Mouse (Mus musculus) bone marrow macrophage, adult 2 months (primary cell): ENCODE results near the gene Efnb2.

Experiments used
- CTCF ChIP-seq: IDR thresholded peaks from 2 replicates; pipeline ENCODE4 v1.5.1; 2012; ENCODE audit warnings: low read depth, mild to moderate bottlenecking, low read length, moderate library complexity
- POLR2A ChIP-seq: IDR thresholded peaks from 2 replicates; pipeline ENCODE4 v1.6.1; 2012; ENCODE audit warnings: mild to moderate bottlenecking, low read depth, low read length, borderline replicate concordance

DNA sequence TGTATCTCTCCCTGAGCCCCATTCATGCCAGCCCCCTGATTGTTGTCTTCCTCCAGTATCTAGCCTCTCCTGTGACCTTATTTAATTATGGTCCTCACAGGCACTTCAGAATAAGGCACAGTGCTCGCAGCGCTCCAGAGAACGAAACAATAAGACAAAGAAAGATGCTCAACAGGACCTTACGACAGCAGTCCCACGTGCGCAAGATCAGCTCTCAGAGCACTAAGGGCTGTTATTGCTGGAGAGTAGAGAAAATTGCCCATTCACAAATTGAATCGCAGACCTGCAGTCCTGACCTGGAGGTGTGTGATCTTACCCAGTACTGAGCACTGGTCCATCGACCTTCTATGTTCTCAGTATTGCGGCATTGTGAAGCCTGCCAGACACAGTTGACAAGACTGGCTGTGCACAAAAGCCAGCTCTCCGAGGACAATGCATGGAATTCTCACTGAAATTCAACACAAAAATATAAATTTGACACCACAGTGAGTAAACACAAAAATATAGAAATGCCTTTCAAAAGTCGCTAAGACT lies 83.2 kb downstream of the Efnb2 start:
- TF ChIP-seq CTCF, result no peak
- TF ChIP-seq POLR2A, result no peak
